Mouse (Mus musculus): Measurements from ENCODE around the gene Sema4b. TPM values are rescaled to one million over a fixed set of nuclear protein-coding genes. Genes with fewer than 3 reads are reported as not detected.

Gene Sema4b
- total RNA-seq (2021), result 10 to 100 TPM; 47.3 to 57.2 TPM
- long read RNA-seq, experiment 1, transcript Sema4b-201 (15 exons, 3,949 nt), result major isoform, 9 of 30 reads
- long read RNA-seq, experiment 1, partial matches to known transcripts, result 5 of 30 reads
- long read RNA-seq, experiment 1, other reads (novel, unspliced or antisense), result 14 of 30 reads
- long read RNA-seq, experiment 2, transcript Sema4b-201 (15 exons, 3,949 nt), result major isoform, 5 of 9 reads
- long read RNA-seq, experiment 2, partial matches to known transcripts, result 0 of 9 reads
- long read RNA-seq, experiment 2, other reads (novel, unspliced or antisense), result 2 of 9 reads

- DNase-seq, result peak; percentile 98
These were observed at the start of gene Sema4b for GRCm38 (mm10) chr7:80186531-80187296. Gene Sema4b, plus strand, starts transcription at chr7:80186841.

GRCm38 (mm10) chr7:80138375-80138774 is 48.3 kb upstream of the Sema4b start:
- no peak for DNase-seq

- DNase-seq, result peak; percentile 82 to 85
These were observed 45.8 kb upstream of the Sema4b start for GRCm38 (mm10) chr7:80140815-80141214.

GRCm38 (mm10) chr7:80143331-80144273 is 43.0 kb upstream of the Sema4b start:
- peak; percentile 48 to 55 for DNase-seq

- DNase-seq, result no peak
These were observed 41.9 kb upstream of the Sema4b start for GRCm38 (mm10) chr7:80144695-80145094.

- no peak for DNase-seq
These were observed 40.6 kb upstream of the Sema4b start for GRCm38 (mm10) chr7:80146077-80146476.

GRCm38 (mm10) chr7:80149356-80149755 is 37.3 kb upstream of the Sema4b start:
- peak in 1 of 2 experiments; percentile 52 for DNase-seq

GRCm38 (mm10) chr7:80152152-80152551 is 34.5 kb upstream of the Sema4b start:
- DNase-seq, result no peak

GRCm38 (mm10) chr7:80152756-80153155 is 33.9 kb upstream of the Sema4b start:
- no peak for DNase-seq

- no peak for DNase-seq
These were observed 32.0 kb upstream of the Sema4b start for GRCm38 (mm10) chr7:80154689-80155088.

GRCm38 (mm10) chr7:80156711-80157227 is 29.9 kb upstream of the Sema4b start:
- DNase-seq, result peak; percentile 79 to 86

- DNase-seq, result no peak
These were observed 28.0 kb upstream of the Sema4b start for GRCm38 (mm10) chr7:80158496-80159268.

GRCm38 (mm10) chr7:80160293-80160944 is 26.2 kb upstream of the Sema4b start:
- peak in 1 of 2 experiments; percentile 45 for DNase-seq

- peak; percentile 30 to 68 for DNase-seq
These were observed 25.7 kb upstream of the Sema4b start for GRCm38 (mm10) chr7:80160945-80161306.

- peak; percentile 68 for DNase-seq
These were observed 21.2 kb upstream of the Sema4b start for GRCm38 (mm10) chr7:80165432-80165831.

- DNase-seq, result peak; percentile 88 to 92
These were observed 19.9 kb upstream of the Sema4b start for GRCm38 (mm10) chr7:80166740-80167139.

GRCm38 (mm10) chr7:80169847-80170246 is 16.8 kb upstream of the Sema4b start:
- DNase-seq, result no peak

GRCm38 (mm10) chr7:80171345-80171744 is 15.3 kb upstream of the Sema4b start:
- DNase-seq, result peak; percentile 78 to 86

GRCm38 (mm10) chr7:80172069-80172956 is 14.3 kb upstream of the Sema4b start:
- DNase-seq, result no peak

GRCm38 (mm10) chr7:80176159-80176558 is 10.5 kb upstream of the Sema4b start:
- no peak for DNase-seq
